Mouse (Mus musculus): Measurements from ENCODE around the gene Nup93.

DNA sequence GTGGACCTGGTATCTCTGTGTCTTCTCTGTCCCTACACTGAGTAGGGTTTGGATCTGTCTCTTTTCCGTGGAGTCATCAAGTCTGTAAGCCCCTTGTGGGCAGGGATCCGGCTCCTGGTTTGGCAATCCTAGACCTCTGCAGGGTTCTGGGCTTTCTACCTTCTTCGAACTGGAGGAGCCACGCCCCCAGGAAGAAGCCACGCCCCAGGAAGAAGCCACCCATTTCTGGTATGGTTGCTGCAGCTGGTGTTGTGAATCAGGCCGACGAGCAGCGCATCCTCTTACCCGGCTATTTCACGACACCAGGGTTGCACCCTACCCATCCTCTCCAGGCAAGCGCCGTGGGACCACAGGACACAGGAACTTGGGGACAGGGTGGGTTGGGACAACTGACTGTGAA, 109.7 kb downstream of the Nup93 start:
- TF ChIP-seq CTCF (IDR thresholded peaks at IDR 0.05; ENCODE audit: extremely low read depth, insufficient read length, insufficient replicate concordance, low read depth, low read length) (no peak), POLR2A (IDR thresholded peaks at IDR 0.05; ENCODE audit: low read depth, low read length) (no peak)

Data from small intestine, adult 2 months (tissue).